Mouse (Mus musculus): ENCODE data around the gene Dennd5a.
"Not testable (repeated sequence)": the region's sequence is repeated elsewhere in the genome, so short reads cannot be mapped to it uniquely, and the experiment has no call there.

Gene Dennd5a

DNA sequence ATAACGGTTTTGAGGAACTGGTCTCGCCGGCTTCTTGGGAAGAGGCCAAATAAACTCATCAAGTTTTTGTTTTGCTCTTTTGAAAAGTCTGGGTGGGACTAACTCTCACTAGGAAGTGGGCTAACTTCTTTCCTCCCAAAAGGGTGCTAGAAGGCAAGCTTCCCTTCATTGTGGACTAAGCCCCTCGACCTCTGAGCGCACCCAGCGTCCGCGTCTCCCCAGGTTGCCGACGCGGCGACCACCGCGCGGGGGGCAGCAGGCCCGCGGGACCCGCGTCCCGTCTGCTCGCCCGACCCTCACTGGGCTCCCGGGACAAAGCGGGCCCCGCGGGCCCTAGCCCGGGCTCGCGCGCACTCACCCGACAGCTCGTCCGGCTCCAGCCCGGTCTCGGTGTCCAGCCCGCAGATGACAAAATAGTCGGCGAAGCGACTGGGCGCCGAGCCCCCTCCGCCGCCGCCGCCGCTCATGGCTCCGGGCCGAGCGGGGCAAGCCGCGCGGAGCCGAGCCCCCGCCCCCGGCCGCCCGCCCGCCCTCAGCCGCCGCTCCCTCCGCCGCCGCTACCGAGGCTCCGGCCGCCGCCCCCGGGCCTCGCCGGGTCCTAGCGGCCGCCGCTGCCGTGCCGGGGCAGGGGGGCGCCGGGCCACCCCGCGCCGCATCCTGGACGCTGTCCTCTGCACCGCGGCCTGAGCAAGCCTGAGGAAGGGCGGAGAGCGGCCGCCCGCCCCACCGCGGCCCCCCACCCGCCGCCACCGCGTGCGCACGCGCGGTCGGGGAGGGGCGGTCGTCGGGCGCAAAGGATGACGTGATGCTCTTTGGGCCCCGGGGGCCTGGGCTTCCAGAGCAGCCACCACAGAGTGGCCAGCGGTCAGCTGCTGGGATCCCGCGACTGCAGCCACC lies at the start of gene Dennd5a:
Gene Dennd5a, minus strand, starts transcription at position 755 of the 897 bp plus-strand sequence.
- no peak for DNase-seq (ENCODE audit: low spot score)

DNA sequence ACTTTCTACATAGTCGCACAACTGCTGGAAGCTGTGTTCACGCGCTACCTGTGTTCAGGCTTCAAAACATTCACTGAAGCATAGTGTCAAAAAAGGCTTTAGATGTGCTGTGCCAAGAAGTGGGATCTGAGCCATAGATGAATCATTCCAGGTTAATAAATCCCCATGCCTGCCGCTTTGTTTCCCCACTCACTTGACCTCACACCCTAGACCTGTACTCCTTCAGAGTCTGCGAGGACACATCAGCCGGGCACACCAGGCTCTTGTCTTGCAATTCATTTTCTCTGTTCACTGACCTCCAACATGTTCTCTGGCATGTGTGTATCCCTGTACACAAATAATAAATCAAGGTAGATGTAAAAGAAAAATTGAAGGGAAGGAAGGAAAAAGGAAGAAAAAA lies 48.8 kb upstream of the Dennd5a start:
- DNase-seq (ENCODE audit: low spot score), result no peak

DNA sequence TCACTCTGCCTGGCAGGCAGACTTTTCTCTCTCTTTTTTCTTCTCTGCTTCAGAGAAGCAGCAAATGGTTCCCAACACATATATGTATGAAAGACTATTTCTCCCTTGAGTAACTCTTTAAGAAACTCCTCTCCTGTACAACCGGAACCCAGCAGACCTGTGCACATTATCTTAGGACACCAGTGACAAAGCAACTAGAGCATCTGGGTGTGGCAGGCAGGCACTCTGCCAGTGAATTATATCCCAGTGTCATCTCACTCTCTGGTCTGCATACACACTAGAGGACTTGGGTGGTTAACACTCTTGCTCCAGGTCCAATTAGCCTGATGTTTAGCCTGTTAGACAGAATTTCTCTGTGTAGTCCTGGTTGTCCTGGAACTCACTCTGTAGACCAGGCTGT lies 48.2 kb upstream of the Dennd5a start:
- DNase-seq (ENCODE audit: low spot score), result no peak

DNA sequence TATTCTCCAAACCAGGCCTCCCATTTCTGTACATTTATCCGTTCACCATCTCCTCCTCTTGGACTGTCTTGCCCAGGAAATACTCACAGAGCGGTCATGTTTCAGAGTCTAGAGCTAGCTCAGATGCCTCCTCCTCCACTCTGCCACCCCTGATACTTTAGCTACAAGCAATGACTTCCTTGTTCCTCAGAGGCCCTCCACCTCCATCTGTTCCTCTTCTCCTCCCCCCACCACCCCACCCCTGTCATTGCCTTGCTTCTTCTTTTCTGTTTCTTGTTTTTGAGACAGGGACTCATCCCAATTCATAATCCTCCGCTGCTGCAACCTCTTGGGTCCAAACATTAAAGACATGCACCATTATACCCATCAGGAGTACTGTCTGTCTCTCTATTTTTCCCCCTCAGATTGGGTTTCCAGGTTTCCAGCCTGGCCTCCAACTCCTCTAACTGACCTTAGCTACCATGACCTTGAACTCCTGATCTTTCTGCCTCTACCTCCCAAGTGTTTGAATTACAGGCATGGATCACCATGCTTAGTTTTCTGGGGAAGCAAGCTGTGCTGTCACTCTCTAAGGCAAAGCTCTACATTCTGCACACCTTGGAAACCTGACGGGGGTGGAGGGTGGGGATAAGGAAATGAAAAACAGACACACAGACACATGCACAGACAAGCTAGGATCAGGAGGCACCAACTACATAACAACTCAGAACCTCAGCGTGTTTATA lies 46.4 kb upstream of the Dennd5a start:
- no peak for DNase-seq (ENCODE audit: low spot score)

DNA sequence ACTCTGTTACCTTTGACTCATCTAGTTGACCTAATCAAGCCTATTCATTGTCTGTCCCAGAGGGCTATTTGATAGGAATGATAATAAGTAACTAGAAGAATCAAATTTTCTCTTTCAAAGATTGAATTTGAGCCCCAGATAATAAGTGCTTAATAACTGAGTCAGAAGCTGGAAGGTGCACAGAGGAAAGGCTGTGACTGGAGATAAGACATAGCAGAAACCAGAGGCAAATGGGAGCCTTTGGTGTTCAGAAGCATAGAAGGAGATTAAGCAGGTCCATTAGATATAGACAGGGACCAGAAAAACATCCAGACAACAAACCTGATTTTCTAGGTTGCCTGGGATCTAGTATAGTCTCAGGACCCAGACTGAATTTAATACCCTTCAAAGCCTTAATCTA lies 45.7 kb upstream of the Dennd5a start:
- no peak for DNase-seq (ENCODE audit: low spot score)

DNA sequence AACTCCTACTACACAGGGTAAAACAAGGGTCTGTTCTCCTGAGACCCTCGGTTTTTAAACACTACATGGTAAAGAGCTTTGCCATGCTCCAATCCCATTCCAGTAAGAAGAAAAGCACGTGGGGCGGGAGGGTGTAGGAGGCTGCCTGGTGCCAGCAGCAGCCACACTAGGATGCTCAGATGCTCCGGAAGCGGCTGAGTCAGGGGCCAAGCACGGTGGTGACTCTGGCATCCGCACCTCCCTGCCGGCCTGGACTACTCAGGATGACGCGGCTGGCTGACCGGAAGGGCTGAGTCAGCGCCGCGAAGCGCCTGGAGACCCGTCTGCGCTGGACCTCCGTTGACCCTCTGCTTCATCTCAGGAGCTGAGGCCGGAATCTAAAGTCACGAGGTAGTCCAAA lies 42.7 kb upstream of the Dennd5a start:
- DNase-seq (ENCODE audit: low spot score), result no peak

DNA sequence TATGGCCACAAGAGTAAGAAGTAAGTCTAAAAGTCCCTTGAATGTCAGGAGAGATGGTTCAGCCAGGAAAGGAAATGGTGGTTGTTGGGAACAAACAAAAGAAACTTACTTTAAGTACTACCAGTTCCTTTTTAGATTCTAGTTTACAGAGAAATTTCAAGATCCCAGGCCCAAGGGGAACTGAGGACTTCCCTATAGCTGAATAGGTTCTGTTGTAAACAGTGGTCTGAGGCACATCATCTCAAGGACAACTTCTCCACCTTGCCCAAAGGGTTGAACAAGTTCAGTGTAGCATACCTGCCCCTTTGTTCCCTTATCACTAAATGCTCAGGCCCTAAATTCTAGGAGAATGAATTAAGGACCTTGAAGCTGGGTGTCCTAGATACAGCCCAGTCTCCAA lies 41.8 kb upstream of the Dennd5a start:
- no peak for DNase-seq (ENCODE audit: low spot score)

DNA sequence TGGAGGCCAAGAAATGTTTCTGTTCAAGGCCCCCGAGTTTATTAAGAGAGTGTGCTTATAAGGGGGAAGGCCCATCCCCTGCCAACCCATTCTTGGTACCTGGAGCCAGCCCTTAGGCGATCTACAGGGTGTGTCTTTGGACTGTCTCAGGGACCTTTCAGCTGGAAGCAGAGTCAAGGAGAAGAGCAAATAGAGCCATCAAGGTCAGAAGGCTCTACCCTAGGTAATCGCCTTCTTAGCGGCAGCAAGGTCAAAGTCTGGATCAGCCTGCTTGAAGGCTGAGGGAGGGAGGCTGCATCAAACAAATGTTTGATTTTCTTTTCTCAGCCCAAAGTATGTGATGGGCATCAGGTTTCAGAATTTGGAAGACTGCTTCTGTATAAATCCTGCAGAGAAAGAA lies 38.1 kb upstream of the Dennd5a start:
- DNase-seq (ENCODE audit: low spot score), result no peak

DNA sequence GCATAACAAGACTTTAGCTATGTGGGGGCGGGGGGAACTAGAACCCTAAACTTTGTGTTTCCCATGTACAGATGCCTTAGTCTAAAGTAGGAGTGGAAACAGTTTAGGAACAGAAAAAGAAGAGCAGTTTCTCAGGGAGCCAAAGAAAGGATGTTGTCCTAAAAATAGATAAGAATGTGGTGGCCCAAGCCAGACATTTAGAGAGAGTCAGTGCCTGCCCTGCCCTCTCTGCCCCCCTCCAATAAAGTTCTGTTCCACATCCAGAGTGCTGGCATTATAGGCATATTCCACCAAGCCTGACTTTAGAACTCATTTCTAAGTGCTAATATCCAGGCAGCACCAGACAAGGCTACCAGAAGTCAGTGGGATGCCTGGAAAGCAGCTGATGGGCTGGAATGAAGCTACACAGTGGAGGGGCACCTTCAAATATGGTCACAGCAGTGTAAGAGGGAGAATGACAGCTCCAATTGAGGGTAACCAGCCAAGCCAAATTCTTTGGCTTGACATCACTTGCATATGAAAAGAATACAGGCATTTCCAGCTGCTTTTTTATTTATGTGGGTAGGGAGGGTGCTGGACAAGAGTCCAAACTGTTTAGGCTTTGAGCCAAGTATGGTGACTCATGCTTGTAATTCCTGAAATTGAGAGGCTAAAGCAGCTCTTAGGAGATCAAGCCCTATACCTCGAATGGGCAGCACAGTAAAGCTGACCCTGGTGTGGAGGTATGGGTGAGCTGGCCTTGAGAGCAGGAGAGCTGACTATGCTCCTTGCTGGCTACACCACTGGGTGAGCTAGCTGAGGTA lies 33.1 kb upstream of the Dennd5a start:
- no peak for DNase-seq (ENCODE audit: low spot score)

DNA sequence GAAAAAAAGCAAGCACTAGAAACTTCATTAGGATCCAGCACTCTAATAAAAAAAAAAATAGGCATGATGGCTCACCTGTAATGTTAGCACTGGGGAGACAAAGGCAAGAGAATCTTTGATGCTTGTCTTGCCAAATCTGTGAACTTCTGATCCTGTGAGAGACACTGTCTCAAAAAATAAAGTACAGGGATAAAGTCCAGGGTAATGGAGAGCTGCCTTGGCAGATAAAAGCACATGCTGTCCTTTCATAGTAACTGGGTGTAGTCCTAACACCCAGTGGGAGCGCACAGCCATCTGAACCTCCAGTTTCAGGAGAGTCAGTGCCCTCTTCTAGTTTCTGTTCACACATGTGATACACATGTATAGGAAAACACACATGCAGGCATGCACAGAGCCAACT lies 31.0 kb upstream of the Dennd5a start:
- no peak for DNase-seq (ENCODE audit: low spot score)

DNA sequence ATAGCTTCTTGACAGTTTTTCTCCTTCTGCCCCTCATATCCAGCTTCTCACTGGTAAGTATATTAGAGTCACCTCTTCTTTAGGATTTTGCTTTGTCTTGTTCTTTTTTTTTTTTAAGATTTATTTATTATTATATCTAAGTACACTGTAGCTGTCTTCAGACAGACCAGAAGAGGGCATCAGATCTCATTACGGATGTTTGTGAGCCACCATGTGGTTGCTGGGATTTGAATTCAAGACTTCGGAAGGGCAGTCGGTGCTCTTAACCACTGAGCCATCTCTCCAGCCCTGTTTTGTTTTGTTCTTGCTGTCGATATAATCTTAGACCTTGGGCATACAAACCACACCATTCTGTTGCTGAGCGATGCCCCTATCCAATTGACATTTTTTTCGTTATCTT lies 26.5 kb upstream of the Dennd5a start, which contains the start of gene Tmem41b:
Gene Tmem41b, minus strand, starts transcription at position 155 of the 400 bp plus-strand sequence.
- not testable (repeated sequence) for DNase-seq (ENCODE audit: low spot score)

DNA sequence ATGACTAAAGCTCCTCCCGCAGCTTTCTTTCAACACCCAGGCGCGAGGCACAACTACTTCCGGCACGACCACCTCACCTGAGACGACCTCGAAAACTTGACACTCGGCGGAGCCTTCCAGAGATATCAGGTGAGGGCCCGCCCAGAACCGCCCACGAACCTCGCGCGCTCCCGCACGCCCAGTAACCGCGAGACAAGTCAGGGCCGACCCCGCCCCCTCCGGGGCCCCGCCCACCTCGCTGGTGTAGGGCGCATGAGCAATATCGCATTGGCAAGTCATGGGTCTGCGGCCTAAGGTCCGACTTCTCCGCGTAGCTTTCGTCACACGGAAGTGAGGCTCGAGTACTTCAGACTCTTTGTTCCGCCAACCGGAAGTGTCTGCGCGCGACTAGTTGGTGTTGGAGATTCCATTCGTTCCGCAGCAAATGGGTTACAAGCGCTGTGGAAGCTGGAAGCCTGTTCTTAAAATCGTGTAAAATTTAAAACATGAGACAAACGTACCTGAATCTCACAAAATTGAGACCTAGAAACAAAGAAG lies 25.9 kb upstream of the Dennd5a start:
- peak; percentile 97 for DNase-seq (ENCODE audit: low spot score)

DNA sequence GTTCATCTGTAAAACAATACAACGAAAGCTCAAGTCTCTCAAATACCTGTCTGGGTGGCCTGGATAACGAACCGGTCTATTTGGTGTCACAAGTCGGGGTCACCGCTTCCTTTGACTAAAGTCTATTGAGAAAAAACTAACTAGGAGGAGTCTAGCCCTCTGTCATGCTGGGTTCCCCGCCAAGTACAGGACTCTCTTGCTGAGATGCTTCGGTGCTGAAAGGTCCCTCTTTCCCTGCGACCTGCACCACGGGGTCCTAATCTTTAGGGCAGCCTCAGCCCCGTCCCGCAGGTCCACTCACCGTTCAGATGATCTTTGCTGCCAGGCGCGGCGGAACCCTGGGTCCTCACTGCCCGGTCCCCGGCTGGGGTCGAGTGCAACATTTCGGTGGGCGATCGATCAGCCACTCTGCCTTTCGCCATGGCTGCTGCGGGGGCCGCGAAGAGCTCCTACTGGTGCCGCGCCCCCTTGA lies 25.4 kb upstream of the Dennd5a start:
- DNase-seq (ENCODE audit: low spot score), result no peak

DNA sequence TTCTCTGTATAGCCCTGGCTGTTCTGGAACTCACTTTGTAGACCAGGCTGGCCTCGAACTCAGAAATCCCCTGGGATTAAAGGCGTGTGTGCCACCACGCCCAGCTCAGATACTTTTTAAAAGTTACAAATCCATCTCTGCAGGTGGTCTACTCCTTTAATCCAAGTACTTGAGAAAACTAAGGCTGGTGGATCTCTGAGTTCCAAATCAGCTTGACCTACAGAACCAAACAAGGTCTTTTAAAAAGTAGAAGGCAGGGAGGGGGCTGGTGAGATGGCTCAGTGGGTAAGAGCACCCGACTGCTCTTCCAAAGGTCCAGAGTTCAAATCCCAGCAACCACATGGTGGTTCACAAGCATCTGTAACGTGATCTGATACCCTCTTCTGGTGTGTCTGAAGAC lies 24.3 kb upstream of the Dennd5a start:
- not testable (repeated sequence) for DNase-seq (ENCODE audit: low spot score)

DNA sequence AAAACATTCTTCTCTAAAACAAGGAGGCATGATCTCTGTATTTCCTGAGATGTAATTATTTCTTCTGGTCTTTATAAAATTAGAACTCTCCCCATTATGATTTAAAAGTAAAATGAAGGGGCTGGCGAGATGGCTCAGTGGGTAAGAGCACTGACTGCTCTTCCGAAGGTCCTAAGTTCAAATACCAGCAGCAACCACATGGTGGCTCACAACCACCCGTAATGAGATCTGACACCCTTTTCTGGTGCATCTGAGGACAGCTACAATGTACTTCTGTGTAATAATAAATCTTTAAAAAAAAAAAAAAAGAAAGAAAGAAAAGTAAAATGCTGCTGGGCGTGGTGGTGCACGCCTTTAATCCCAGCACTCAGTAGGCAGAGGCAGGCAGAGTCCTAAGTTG lies 16.9 kb upstream of the Dennd5a start:
- not testable (repeated sequence) for DNase-seq (ENCODE audit: low spot score)

DNA sequence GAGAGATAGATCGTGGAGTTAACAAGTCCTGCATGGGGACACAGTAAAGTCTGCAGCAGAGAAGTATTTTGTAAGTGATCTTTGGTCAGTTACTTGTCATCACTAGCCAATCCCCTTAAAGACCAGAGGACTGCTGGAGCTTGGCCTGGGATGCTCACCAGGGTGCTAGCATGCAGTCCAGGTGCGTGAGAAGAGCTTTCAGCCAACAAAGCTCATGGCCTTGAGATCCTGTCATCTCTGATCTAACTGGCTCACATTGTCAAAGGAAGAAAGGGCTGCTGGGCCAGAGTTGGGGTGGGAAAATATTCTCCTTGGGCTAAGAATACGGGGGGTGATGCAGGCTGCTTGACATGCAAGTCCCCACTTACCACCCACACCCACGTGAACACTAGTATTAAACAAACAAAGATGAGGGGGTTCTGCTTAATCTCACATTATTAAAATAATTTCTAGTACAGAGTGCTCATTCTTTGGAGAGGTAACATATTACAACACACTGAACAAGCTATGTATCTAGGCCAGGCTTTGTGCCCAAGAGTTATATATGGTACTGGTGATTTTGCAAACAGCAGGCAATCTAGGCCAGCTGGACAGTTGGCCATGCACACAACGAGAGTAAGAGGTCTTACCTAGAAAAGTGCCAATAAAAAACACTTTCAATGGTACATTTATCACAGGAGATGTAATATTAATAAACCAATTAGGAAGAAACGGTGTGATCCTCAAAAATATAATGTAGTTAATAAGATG lies 15.9 kb upstream of the Dennd5a start:
- DNase-seq (ENCODE audit: low spot score), result no peak

DNA sequence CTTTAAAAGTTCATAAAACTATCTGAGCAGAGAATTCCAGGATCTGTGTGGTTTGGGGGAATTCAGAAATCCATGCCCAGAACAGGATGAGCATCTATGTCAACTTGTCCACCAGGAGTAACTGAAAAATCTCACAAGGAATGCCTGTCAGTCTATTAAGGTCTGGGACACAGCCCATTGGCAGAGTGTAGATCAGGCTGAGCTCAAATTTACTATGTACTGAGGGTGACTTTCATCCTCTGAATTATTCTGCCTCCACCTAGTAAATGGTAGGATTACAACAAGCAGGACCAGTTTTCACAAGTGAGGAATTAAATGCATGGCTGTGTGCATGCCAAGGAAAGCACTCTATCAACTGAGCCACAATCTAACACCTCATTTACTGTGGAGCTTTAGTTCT lies 9.3 kb upstream of the Dennd5a start:
- DNase-seq (ENCODE audit: low spot score), result no peak

DNA sequence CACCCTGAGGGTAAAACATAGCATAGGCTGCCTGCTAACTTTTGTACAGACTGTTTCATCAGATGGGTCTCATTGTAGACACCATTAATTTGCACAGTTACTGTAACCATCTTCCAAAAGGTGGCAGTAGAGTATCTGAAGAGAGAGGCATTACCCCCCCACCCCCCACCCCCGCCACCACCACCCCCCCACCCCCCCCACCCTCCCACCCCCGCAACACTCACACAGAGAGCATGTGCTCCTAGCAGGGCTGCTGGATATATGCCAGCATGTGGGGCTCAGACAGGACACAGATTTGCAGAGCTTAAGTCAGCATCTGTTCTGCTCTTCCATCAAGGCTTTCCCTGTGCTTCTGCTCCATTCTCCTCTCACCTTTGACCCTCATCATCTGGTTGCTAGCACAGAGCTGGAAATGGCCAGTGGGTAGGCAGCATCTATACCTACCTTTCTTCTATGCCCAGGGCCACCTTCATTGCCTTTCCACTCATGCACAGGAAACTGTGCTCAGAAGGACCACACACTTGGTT lies 8.7 kb upstream of the Dennd5a start:
- DNase-seq (ENCODE audit: low spot score), result no peak

DNA sequence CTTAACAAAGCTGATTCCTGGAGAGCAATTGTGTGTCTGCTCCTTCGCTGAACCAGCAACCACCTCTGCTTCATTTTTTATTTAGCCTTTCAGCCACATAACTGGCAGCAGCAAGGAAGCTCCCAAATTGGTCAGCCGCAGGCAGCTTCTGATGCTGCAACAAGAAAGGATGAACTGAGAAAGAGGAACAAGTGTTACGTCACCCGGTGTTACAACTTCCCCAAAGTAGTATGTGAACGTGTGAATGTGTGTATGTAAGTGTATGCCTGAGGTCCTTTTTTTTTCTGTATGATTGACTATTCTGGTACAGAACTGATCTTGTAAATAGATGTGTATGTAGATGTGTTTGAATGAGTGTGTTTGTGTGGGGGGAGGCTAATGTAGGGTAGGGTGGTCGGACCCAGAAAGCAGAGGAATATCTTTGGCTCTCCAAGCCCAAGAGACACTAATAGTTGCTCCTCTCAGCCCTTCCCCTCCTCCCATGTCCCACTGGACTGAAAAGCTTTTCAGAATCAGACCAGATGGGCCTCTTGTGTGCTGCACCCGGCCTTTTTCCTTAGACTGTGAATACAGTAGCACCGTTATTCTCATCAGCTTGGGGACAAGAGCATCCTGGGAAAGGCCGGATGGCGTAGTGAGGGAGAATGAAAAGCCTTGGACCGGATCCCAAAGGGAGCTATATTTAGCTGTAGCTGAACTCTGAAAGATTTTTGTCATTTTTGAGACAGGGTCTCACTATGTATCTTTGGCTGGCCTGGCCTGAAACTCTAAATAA lies 7.7 kb upstream of the Dennd5a start:
- peak; percentile 13 for DNase-seq (ENCODE audit: low spot score)

DNA sequence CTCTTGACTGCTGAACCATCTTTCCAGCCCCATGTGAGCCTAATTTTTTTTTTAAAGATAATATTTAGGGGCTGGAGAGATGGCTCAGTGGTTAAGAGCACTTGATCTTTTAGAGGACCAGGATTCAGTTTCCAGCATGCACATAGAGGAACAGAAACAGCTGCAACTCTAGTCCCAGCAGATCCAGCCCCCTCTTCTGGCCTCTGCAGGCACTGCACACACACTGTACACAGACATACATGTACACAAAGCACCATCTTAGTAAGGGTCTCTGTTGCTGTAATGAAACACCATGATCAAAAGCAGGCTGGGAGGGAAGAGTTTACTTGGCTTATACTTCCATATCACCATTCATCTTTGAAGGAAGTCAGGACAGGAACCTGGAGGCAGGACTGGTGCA lies 5.4 kb upstream of the Dennd5a start:
- no peak for DNase-seq (ENCODE audit: low spot score)

Measured in layer of hippocampus, adult 9-10 months (tissue).